Mouse (Mus musculus) fat pad, adult 2 months (tissue): ENCODE measurements around the gene Mybpc2.
A peak's percentile ranks its signal among the peaks of the same experiment; 100 is the strongest.

Source experiments
- DNase-seq: peaks from one replicate; pipeline ENCODE4 v3.0.0-alpha.2; 2011; ENCODE audit warnings: low read depth, low spot score; ENCODE audit errors: extremely low read depth

Mybpc2 gene

GRCm38 (mm10) chr7:44486927-44487575 is 37.4 kb downstream of the Mybpc2 start:
- DNase-seq: no peak

DNA sequence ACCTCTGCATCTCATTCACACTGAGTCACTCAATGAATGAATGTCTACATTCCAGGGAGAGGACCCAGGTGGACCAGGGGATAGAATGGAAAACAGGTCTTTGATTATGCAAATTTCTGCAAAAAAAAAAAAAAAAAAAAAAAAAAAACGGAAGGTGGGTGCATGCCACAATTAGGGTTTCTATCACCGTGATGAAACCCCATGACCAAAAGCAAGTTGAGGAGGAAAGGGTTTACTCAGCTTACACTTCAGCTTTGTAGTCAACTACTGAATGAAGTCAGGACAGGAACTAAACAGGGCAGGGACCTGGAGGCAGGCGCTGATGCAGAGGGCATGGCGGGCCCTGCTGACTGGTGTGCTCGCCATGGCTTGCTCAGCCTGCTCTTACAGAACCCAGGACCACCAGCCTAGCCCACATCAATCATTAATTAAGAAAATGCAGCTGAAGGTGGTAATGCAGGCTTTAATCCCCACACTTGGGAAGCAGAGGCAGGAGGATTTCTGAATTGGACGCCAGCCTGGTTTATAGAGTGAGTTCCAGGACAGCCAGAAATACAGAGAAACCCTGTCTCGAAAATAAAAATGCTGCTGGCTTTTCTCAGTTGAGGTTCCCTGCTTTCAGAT is 38.8 kb downstream of the Mybpc2 start:
- no peak for DNase-seq

GRCm38 (mm10) chr7:44484841-44485571 is 39.5 kb downstream of the Mybpc2 start:
- no peak for DNase-seq

- DNase-seq: no peak
These were observed 40.3 kb downstream of the Mybpc2 start for GRCm38 (mm10) chr7:44484109-44484508.

DNA sequence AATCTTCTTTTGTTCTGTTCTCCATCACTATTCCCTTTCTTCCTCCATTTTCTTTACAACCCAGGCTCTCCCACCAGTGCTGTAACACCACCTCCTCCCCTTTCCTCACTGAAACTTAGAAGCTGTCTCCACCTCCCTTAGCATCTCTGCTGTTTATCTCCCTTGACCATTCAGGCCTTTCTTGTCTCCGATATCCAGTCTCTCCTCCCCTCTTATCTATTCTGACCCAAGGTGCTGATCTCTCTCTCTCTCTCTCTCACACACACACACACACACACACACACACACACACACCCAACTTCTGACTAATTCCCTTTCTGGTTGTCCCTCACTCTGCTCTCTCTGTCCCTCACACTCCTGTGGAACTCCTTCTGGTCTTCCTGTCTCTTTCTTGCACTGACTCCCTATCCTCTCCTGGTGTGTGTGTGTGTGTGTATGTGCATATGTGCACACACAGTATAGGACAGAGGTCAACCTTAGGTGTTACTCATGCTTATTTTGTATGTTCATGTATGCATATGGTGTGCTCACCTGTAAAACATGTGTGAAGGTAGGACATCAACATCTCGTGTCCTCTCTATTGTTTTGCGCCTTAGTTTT is 41.5 kb downstream of the Mybpc2 start:
- no peak for DNase-seq

DNA sequence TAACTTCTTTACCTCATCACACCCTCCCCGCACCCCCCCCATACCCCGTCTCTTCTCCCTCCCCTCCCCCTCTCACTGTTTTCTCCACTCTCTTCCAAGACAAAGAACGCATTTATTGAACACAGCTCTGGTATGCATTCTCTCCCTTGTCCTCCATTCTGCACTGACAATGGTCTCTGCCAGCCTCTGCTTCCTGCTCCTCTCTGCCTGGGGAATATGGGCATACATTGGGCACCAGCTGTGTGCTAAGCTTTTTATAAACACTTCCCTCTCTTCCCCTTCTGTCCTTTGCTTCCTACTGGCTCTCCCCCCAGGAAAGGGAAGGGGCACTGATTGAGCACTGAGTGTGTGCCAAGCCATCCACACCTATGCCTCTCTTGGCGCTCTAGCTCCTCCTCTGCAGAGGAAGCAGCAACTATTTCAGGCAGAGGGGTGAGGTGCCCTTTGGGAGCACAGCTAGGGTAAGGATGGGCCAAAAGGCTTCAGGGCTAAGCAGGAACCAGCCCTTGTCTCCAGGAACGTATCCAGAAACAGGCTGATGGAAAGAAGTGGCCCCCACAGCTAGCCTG is 49.3 kb downstream of the Mybpc2 start:
- no peak for DNase-seq

GRCm38 (mm10) chr7:44474419-44474818 is 50.0 kb downstream of the Mybpc2 start:
- DNase-seq: no peak

DNA sequence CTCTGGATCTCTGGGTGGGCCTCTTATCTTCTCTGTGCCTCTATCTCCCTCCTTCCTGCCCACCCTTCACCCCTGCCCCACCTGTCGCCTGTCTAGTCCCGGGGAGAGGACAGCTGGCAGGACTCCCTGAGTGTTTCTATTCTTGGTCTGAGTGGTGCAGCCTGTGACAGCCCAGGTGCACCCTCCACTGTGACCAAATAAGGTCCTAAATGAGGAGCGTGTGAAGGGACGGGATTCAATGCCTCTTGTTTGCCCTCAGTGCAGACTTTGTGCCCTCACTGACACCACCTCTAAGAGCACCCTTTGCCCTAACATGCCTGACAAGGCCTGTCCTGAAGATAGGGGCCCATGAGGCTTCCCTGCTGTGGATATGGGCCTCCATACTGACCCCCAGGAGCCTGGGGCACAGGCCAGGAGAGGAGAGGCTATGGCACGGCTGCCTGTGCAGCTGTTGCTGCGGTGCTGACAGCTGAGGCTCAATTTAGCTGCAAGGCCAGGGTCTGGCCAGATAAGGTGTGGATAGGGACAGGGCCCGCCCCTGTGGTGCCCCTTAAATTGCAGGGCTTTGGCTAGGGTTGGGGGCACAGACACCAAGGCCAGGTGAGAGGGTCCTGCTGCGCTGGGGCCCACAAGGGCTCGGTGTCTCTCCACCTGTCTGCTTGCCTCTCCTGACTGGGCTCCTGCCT is 51.4 kb downstream of the Mybpc2 start:
- no peak for DNase-seq

DNA sequence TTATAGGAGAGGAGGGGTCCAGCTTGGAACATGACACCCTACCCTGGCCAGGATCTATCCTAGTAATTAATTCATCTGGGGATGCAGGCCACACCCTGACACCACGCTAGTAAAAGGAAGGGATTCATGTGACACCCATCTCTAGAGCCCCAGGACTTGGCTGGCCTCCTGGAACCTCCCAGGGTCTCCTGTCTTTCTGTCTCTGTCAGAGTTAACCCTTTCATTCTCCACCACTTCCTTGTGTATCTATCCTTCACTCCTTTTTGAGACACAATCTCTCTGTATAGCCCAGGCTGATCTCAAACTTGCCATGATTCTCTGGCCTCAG is 51.9 kb downstream of the Mybpc2 start:
- no peak for DNase-seq

GRCm38 (mm10) chr7:44471880-44472557 is 52.4 kb downstream of the Mybpc2 start:
- DNase-seq: no peak

GRCm38 (mm10) chr7:44470696-44471612 is 53.5 kb downstream of the Mybpc2 start:
- no peak for DNase-seq

GRCm38 (mm10) chr7:44469677-44470675 is 54.5 kb downstream of the Mybpc2 start:
- no peak for DNase-seq

GRCm38 (mm10) chr7:44468644-44469285 is 55.7 kb downstream of the Mybpc2 start:
- no peak for DNase-seq

DNA sequence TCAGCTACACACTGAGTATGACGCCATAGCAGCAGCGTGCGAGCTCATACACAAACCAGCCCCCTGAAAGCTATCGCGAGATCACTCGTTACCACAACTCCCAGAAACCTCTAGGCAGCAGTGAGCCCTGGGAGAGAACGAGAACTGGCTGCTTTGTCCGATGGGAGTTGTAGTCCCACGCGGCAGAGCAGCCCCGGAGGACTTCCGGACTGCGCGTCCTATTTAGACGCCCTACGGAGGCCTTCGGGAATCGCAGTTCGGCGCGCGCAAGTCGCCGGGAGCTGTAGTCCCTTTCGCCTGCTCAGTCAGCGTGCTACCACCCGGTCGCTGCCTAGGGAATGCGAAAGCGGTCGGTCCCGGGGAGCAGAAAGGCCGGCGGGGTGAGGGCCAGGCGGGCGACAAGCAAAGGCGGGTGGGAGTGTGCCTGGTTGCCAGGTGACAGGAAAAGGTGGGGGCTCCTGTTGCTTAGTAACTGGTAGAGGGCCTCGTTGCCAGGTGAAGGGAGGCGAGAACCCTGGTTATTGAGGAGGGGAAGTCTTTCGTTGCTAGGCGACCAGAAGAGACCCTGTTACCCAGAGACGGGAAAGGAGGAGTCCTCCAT is 56.5 kb downstream of the Mybpc2 start, which contains the start of gene Josd2:
TSS of gene Josd2 (plus strand) at position 170 of the 601 bp plus-strand sequence.
- peak; percentile 92 for DNase-seq

- no peak for DNase-seq
These were observed 57.6 kb downstream of the Mybpc2 start for GRCm38 (mm10) chr7:44466888-44467311.

DNA sequence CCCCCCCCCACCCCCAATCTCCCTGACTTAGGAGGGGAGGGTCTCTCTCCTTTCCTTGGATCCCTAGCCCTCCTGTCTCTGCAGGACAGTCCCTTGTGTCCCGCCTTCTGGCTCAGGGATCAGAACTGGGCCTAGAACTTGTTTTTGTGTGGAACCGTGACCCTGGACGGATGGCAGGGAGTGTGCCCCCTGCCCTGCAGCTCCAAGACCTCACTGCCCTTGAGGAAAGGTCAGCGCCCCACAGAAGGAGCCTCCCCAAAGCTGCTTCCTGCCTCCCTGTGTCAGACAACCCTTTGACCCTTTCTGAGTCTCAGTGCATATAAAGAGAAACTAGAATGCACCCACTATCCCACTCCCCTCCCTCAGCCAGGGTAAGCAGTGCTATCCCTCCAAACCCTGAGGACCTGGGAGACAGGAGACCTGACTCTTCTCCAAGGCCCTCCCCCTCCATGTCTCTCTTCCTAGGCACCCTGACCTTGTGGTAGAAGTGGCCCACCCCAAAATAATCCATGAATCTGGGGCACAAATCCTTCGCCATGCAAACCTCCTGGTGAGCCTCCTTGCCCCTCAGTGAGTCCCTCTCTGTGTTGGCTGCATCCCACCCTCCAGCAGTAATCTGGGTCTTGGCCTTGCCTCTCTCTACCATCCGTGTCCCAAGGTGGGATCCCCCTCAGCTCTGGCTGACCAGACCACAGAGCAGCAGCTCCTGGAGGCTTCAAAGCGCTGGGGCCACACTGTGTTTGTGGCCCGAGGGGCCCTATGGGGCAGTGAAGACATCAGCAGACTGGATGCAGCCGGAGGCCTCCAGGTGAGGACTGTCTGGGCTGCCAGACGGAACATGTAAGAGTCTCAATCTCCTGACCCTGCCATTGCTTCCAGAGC is 58.2 kb downstream of the Mybpc2 start:
- no peak for DNase-seq
